Mouse (Mus musculus) embryonic fibroblast, embryonic 13.5 days (primary cell): ENCODE measurements around the gene Tyk2.

Experiments used
- CTCF ChIP-seq: IDR thresholded peaks from 2 replicates; pipeline ENCODE4 v1.5.1; 2011; ENCODE audit warnings: mild to moderate bottlenecking, control low read depth, low read length, moderate library complexity, borderline replicate concordance; ENCODE audit not compliant: insufficient read depth
- POLR2A ChIP-seq: IDR thresholded peaks from 2 replicates; pipeline ENCODE4 v1.6.1; 2011; ENCODE audit warnings: low read depth, mild to moderate bottlenecking, control low read depth, low read length, moderate library complexity

DNA sequence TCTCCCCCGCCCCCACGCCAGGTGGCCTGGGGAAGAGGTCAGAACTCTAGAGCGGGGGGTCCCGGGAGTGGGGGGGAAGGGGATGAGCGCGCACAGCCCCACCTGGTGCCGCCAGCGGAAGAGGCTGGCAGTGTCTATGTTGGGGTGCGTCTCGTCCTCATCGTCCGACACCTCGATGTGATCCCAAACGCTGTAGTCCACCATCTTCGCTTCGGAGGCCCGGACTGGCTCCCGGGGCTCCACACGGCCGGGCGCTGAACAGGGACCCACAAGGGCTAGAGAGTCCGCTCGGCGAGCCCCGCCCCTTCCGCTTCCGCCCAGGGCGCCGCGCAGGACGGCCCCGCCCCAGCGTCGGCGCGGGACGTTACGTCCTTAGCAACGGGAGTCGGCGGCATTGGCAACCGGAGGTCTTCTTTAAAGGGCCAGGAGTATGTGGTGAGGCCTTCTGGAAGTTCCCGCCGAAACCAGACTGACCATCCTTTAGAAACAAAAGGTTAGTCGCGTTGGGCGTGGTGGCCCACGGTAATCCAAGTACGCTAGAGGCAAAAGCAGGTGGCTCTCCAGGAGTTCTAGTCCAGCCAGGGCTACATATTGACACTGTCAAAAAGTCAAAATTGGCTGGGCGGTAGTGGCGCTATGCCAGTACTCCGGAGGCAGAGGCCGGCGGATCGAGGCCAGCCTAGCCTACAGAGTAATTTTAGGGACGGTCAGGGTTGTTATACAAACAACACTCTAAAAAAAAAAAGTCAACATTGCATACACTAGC, 18.8 kb upstream of the Tyk2 start, which contains the start of gene Cdc37:
- TF ChIP-seq CTCF (no peak), POLR2A (peak; percentile 82)
